Comparison of ENCODE assay signal across 8 mouse cellular contexts in genomic region chr8:13624863-13625262, GRCm38 (mm10). TPM values are rescaled to one million over a fixed set of nuclear protein-coding genes. Genes with fewer than 3 reads are reported as not detected.
DNase-seq lines count a peak whose midpoint lies in the region; ATAC-seq and TF ChIP-seq lines count a peak whose summit lies in the region.
"Had no signal": no experiment of that assay in that cellular context is flagged by ENCODE, and none has a peak within 500 bp of the region (broad histone marks: within the 10 kb centered on the region; RNA-seq: fewer than 3 reads in every experiment).

No protein-coding gene starts in this region.

- peak; percentile 75 for DNase-seq in 3134 (ENCODE audit: extremely low read depth, insufficient read length, low spot score)
- DNase-seq in embryo, embryonic 9.5 days (ENCODE audit: extremely low spot score): peak; percentile 45
- peak; percentile 39 to 43 for DNase-seq in heart, postnatal 14 days
- DNase-seq in limb, embryonic 14.5 days (ENCODE audit: low spot score): peak; percentile 25
- no peak for DNase-seq in kidney, adult 9 months

- H3K9me3 ChIP-seq in limb, embryonic 14.5 days (ENCODE audit: control insufficient read depth, low read length): no peaks in the 10 kb centered on the region

- H3K4me1 ChIP-seq in limb, embryonic 14.5 days (ENCODE audit: control insufficient read depth, insufficient read depth, low read length): peaks cover 35% of the 10 kb centered on the region
- H3K4me1 ChIP-seq in olfactory bulb, adult 2 months (ENCODE audit: control insufficient read depth, insufficient read depth, low read length): peaks cover 70% of the 10 kb centered on the region

- no peak overlapping the region for H3K9ac ChIP-seq in limb, embryonic 14.5 days (ENCODE audit: low read depth, low read length, severe bottlenecking)

- no peak overlapping the region for H3K4me2 ChIP-seq in limb, embryonic 14.5 days (replicated peaks; ENCODE audit: low read depth, low read length, severe bottlenecking)

- ATAC-seq in CD4-positive, CD25-positive, alpha-beta regulatory T cell, adult 4 months: peak; percentile 76
- ATAC-seq in limb, embryonic 14.5 days (ENCODE audit: low FRiP score, low read depth): 0 out of 2 replicates have a peak, but pooled peaks have one; percentile 9

- 32% methylated on average over 11 of the region's 11 CpGs for WGBS in limb, embryonic 14.5 days
- 22% methylated on average over 11 of the region's 11 CpGs for WGBS in olfactory bulb, adult 2 months

- peak overlapping the region; percentile 70 for H3K27ac ChIP-seq in limb, embryonic 14.5 days (replicated peaks; ENCODE audit: low read depth, low read length)
- peak overlapping the region; percentile 82 for H3K27ac ChIP-seq in olfactory bulb, adult 2 months (ENCODE audit: insufficient read depth, low read depth, low read length)

- no peak overlapping the region for H3K4me3 ChIP-seq in limb, embryonic 14.5 days (replicated peaks; ENCODE audit: low read length)
- H3K4me3 ChIP-seq in olfactory bulb, adult 2 months (ENCODE audit: insufficient read depth, low read depth, low read length): no peak overlapping the region

- TF ChIP-seq POLR2A in limb, embryonic 14.5 days (IDR thresholded peaks at IDR 0.05; ENCODE audit: borderline replicate concordance, extremely low read depth, insufficient read depth, insufficient read length): no peak
- no peak for TF ChIP-seq POLR2A in olfactory bulb, adult 2 months (IDR thresholded peaks at IDR 0.05; ENCODE audit: insufficient read depth, low read depth, low read length)

- no peaks in the 10 kb centered on the region for H3K27me3 ChIP-seq in limb, embryonic 14.5 days (ENCODE audit: control insufficient read depth, insufficient read depth, low read length)
- H3K27me3 ChIP-seq: megakaryocyte, embryonic 14.5 days had no signal

- TF ChIP-seq CTCF in olfactory bulb, adult 2 months (IDR thresholded peaks at IDR 0.05; ENCODE audit: insufficient read depth, low read depth, low read length): no peak

- intact Hi-C loops in heart, postnatal 14 days (cut with DNase I): no loop called here

- H3K36me3 ChIP-seq in limb, embryonic 14.5 days (ENCODE audit: control insufficient read depth, insufficient read depth, low read length): peaks cover 9% of the 10 kb centered on the region

RNA-seq across cellular contexts. Expression of gene Rasa3, which starts 52.5 kb away (rescaled TPM):
- polyA plus RNA-seq in CD4-positive, CD25-positive, alpha-beta regulatory T cell, adult 4 months (2017; shearing (Covaris generic)): 100 to 1,000 TPM in 1 of 2 experiments, 10 to 100 TPM in 1; 77.3 to 195 TPM
- total RNA-seq in heart, postnatal 14 days (2021): 10 to 100 TPM; 22.2 to 22.6 TPM
- polyA plus RNA-seq in limb, embryonic 14.5 days (2012; rRNA removed): 31.6 and 35.4 TPM in 2 replicates
- 29.2 and 30.8 TPM in 2 replicates for polyA plus RNA-seq in limb, embryonic 14.5 days (2014; fragmentation: Nextera tagmentation; extraction: Ambion mirVana)
- not detected in 2 replicates for polyA plus RNA-seq in olfactory bulb, adult 2 months (2012; ENCODE audit: insufficient read depth, insufficient read length, low replicate concordance, missing spikeins)
